Mouse (Mus musculus) left cerebral cortex, adult 11 months (tissue): ENCODE measurements around the gene Ocrl.

Source experiments
- DNase-seq: peaks from one replicate; pipeline ENCODE4 v3.0.0; 2022; ENCODE audit warnings: low spot score

The Ocrl gene

DNA sequence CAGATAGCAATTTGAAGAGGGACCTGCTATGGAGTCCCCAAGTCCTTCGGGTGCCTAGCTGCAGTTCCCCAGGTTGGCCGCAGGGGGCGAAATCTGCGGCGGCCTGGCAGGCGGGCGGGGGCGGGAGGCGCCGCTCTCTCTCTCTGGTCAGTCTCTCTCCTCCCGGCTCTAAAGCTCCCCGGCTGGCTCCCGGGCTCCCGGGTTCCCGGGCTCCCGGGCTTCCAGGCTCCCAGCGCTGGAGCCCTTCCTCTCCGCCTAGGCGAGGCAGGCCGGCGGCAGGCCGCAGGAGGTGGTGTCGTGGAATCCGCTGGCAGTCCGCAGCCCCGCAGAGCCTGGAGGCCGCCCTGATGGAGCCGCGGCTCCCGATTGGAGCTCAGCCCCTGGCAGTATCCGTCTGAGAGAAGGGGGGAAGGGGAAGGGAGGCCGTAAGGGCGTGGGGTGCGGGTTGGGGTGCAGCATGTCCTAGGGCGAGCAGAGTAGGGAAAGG, at the start of gene Ocrl:
Gene Ocrl (plus strand): TSS at position 82 of the 487 bp plus-strand sequence.
- peak; percentile 31 for DNase-seq

GRCm38 (mm10) chrX:47880052-47880451, 32.1 kb upstream of the Ocrl start:
- DNase-seq, result no peak

DNA sequence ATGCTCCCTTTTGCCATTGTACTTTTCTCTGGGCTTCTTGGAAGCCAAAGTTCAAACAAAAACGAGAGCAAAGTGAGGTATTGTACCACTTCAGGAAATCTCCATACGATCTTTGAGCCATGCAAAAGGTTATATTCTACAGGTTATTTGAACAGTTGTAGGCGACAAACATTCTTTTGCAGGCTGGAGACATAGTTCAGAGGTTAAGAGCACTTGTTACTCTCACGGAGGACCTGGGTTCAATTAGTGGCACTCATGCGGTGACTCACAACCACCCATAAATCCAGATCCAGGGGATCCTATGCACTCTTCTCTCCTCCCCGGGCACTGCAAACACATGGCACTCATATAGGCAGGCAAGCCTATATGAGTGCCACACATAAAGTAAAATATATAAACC, 29.4 kb upstream of the Ocrl start:
- no peak for DNase-seq

DNA sequence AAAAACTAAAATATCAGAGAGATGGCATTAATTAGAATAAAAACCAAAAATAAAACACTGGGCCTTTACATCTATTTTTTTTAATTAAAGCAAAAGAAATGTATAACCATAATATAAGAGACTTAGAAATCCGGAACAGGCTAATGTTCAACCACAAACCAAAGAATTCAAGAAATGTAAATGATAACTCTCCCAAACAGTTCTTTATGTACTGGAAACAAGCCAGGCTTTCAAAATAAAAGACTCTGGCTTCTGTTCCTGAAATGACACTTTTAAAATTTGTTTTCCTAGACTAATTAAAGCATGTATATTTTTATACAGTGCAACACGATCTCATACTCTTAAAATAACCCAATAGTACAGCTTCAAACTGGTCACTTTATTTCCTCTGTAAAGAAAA, 24.8 kb upstream of the Ocrl start:
- DNase-seq, result no peak

DNA sequence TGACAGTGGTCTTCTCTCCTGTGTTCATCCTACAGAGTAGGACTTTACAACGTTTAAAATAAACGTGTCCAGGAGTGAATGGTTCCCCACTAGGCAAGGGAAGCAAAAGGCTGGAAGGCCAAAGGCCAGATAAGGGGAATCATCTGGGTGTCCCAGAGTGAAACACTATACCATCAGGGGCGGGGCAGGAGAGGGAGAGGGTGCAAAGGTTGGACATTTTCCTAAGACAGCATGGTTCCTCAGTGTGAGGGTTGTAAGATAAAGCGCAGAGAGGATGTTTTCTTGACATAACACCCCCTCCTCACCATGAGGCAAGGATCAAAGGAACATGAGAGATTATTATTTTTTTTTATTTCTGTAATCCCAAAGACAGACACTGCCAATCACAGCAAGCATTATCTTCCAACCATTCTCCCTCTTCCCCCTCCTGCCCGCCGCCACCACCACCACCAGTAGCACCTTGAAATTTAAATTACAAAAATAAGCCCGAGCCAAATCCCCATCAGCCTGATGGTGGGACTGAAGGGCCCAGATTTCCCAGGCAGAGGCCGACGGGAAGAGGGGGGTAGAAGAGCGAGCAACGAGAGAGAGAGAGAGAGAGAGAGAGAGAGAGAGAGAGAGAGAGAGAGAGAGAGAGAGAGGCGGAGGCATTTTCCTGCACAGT, 20.8 kb upstream of the Ocrl start:
- no peak for DNase-seq

GRCm38 (mm10) chrX:47891907-47892430, 20.2 kb upstream of the Ocrl start:
- DNase-seq, result no peak

- DNase-seq, result no peak
Measured at GRCm38 (mm10) chrX:47892431-47893024, 19.7 kb upstream of the Ocrl start, which contains the start of gene Smarca1. Gene Smarca1, minus strand, starts transcription at chrX:47892974.

DNA sequence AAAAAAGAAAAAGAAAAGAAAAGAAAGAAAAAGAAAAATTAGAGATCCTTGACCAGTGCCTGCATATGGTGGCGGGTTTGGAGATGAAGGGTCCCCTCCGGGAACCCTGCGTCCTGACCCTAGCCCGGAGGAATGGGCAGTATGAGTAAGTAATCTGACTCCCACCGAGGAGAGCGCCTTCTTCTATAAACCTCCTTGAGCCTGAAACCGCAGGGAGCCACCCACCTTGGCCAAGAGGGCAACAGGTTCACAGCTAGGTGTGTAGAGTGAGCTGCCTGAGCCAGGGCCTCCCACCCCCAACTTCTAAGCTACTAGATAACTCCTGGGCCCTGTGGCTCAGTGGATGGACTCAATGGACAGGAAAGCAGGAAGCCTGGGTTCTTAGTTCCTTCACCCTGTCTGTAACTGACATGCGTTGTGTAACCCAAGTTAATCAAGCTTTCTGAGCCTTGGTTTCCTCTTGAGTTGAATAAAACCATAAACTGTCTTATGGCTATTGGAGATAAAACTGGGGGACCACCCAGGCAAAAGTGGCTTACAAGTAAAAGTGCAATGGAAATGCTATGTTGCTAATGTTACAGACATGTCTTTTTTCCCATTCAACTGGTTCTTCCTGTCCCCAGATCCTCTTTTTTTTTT, 836 bp downstream of the Ocrl start:
- DNase-seq, result no peak

DNA sequence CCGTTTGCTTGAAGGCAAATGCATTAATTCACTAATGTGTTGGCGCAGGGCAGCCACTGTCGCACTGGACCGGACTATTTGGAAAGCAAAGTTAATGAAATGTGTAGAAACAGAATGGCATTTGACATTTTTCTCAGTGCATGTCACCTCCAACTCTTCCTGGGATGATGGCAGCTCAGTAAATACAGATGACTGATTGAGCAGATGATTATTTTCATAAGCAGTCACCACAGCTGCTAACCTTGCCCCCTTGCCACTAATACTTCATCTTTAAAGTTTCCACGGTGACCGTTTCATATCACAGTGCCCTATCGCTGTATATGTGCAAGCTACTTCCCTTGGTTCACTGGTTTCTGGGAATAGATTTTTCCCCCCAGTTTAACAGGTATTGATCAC, 1.4 kb downstream of the Ocrl start:
- DNase-seq, result no peak

DNA sequence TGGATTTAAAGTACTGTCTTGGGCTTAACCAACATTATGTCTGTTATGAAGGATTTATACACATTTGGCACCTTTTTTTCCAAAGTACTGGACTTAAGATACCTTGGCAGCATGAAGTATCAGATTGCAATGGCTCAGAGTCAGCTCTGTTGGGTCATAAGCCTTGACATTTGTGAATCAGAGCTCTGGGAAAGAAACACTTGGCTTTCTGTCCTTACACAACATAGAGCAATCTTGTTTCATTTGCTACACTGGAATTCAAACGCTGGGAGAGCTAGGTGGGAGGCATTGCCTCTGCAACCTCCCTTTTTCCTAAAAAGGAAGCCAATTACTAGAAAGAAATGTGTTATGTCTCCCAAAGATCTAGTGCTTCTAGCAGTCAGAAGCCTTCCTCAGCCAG, 4.6 kb downstream of the Ocrl start:
- DNase-seq, result no peak

- no peak for DNase-seq
Measured at GRCm38 (mm10) chrX:47920541-47920940, 8.4 kb downstream of the Ocrl start.

DNA sequence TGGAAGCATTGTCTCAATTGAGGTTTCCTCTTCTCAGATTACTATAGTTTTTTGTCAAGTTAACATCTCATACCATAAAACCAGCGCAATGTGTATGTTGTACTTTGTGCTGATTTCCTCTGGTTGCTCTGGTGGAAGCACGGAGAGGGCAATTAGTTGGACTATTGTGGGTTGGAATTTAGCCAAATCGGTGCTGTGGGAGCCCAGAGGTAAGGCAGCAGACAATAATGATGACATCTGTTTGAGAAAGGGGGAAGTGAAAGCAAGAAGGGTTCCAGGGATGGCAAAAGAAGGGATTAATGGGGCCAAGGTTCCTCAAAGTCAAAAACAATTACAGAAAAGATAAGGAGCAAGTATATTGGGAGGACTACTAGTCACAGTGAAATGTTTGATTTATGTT, 15.8 kb downstream of the Ocrl start:
- DNase-seq, result no peak

GRCm38 (mm10) chrX:47930449-47930848, 18.3 kb downstream of the Ocrl start:
- no peak for DNase-seq

GRCm38 (mm10) chrX:47934352-47934751, 22.2 kb downstream of the Ocrl start:
- DNase-seq, result no peak

DNA sequence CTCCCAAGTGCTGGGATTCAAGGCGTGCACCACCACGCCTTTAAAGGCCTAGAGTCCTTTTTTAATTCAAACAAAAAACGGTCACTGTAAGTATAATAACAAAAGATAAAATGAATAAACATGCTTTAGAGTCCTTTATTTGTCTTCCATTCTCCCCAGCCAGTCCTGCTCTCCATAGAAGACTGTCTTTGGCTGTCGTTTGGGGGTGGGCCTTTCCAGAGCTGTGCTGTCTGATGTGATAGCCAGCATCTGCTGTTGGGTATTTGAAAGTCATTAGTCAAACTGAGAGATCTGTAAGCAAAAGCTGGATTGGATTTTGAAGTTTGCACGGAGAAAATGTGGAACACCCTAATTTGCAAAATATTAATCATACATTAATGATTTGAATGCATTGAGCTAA, 24.7 kb downstream of the Ocrl start:
- DNase-seq, result no peak

DNA sequence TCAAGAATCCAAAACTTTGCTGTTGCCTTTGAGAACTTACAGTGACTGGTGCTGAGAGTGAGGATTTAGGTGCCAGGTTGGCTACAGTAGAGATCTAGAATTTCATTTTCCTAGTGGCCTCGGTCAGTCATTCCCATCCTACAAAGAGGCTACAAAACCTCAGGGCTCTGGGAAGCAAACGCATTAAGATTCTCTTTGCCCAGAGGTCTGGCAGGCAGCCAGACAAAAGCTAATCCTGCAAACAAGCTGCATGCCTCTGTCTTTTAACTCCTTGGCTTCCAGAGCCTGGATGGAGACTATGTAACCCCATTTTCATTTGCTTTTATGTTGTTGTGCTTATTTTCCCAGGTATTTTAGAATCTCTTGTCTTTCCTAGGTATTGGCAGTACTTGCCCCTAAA, 25.6 kb downstream of the Ocrl start:
- DNase-seq, result no peak

- DNase-seq, result no peak
Measured at GRCm38 (mm10) chrX:47949729-47950128, 37.5 kb downstream of the Ocrl start.

DNA sequence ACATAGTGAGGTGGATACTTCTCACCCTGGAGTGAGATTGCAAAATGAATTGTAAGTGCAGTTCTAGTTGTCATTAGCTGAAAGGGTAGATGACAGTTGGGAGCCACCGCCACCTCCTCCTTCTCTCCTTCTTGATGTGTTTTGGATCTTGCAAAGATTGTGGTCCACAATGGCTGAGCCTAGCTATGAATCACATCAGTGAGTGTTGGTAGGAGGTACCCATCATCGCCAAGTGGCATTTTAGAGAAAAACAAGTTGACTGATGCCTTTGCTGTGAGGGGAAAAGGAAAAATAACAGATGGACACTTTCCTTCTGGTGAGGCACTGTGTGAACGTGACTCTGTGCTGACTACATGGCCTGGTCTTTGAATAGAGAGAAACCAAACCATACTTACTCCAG, 50.4 kb downstream of the Ocrl start:
- no peak for DNase-seq

DNA sequence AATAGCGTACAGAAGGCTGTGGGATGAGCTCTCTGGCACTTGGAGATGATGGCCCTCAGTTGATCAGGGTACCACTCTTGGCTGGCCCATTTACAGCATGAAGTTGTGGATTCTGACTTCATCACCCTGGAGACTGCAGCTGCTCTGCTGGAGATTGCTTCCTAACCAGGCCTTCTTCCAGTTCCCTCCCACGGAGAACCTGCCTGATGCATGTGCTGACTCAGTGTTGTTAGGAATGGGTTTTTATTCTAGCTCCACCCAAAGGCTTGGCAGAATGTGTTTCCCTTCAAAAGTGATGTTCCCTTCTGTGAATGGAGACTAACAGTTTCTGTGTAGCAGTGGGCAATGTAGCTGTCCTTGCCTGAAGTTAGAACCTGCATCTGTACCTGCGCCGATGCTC, 58.2 kb downstream of the Ocrl start:
- peak; percentile 22 for DNase-seq

DNA sequence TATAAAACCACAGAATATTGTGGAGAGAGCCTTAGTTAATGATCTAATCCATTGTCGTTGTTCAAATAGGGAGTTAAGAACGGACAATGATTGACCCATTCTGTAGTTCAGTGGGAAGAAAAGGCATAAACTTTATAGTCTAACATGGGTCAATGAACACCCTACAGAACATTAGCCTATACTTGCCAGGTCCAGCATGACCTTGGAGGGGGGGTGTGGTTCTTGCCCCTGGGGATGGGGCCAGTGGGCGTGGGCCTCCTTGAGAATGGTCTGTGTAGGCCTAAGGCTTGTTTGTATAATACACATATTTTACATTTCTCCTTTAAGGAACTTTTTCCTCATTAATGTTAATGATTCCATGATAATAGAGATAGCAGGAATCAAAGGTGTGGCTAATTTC, 58.7 kb downstream of the Ocrl start:
- no peak for DNase-seq

- no peak for DNase-seq
Measured at GRCm38 (mm10) chrX:47971366-47972128, 59.4 kb downstream of the Ocrl start.

GRCm38 (mm10) chrX:47976551-47976950, 64.4 kb downstream of the Ocrl start:
- DNase-seq, result no peak
